Mouse (Mus musculus) embryonic facial prominence, embryonic 10.5 days (tissue): Measurements from ENCODE around the gene Cyp26c1. TPM values are rescaled to one million over a fixed set of nuclear protein-coding genes. Genes with fewer than 3 reads are reported as not detected.

Experiments used
- DNase-seq: peaks from one replicate; pipeline ENCODE4 v3.0.0-alpha.2; 2017; ENCODE audit warnings: low spot score
- H3K27ac ChIP-seq: fragments of 300-500 bp; sonication (generic); replicated peaks from 2 replicates; pipeline ENCODE4 v1.5.1; 2016; ENCODE audit warnings: mild to moderate bottlenecking
- H3K27me3 ChIP-seq: fragments of 300-500 bp; sonication (generic); replicated peaks from 2 replicates; pipeline ENCODE4 v1.6.1; 2016; ENCODE audit warnings: low read depth, mild to moderate bottlenecking; ENCODE audit not compliant: poor library complexity, severe bottlenecking
- H3K36me3 ChIP-seq: fragments of 300-500 bp; sonication (generic); replicated peaks from 2 replicates; pipeline ENCODE4 v1.6.1; 2016; ENCODE audit warnings: mild to moderate bottlenecking, moderate library complexity
- H3K4me1 ChIP-seq: fragments of 300-500 bp; sonication (generic); 2 replicates; pipeline ENCODE4 v1.6.1; 2016
- H3K4me3 ChIP-seq: fragments of 300-500 bp; sonication (generic); 2 replicates; pipeline ENCODE4 v1.5.1; 2016; ENCODE audit warnings: mild to moderate bottlenecking, moderate library complexity
- H3K9me3 ChIP-seq: fragments of 300-500 bp; sonication (generic); 2 replicates; pipeline ENCODE4 v1.6.1; 2016; ENCODE audit warnings: mild to moderate bottlenecking
- WGBS: fragments of 180-500 bp; shearing (Covaris S2); methylation state at CpG from one replicate; pipeline ENCODE4 v1.1.7; 2016; 5-methylcytosine and 5-hydroxymethylcytosine counted together
- polyA plus RNA-seq: library from polyadenylated mRNA; unstranded; fragments of >200 nt; fragmentation: Nextera tagmentation; extraction: Ambion mirVana; gene quantifications from 2 replicates; pipeline ENCODE4 v1.2.1, GENCODE M21; 2016

Gene Cyp26c1
- polyA plus RNA-seq, 1 experiment from 2014 or later, result 4.3 TPM

- no peak for DNase-seq
- 43% methylated on average over 5 of the region's 5 CpGs for WGBS
- peaks cover 51% of the 10 kb centered on the region for H3K4me1 ChIP-seq
- H3K27me3 ChIP-seq, result peaks cover 100% of the 10 kb centered on the region
- no peaks in the 10 kb centered on the region for H3K9me3 ChIP-seq
- H3K4me3 ChIP-seq, result no peak overlapping the region
- no peaks in the 10 kb centered on the region for H3K36me3 ChIP-seq
- H3K27ac ChIP-seq, result no peak overlapping the region
Measured at GRCm38 (mm10) chr19:37689478-37689877, 4.1 kb downstream of the Cyp26c1 start.

GRCm38 (mm10) chr19:37690716-37691115 lies 5.3 kb downstream of the Cyp26c1 start:
- H3K4me3 ChIP-seq, result peak overlapping the region; percentile 40
- H3K27me3 ChIP-seq, result peaks cover 100% of the 10 kb centered on the region
- H3K36me3 ChIP-seq, result no peaks in the 10 kb centered on the region
- no peaks in the 10 kb centered on the region for H3K9me3 ChIP-seq
- DNase-seq, result peak; percentile 77
- WGBS, result 3% methylated on average over 29 of the region's 29 CpGs
- peaks cover 50% of the 10 kb centered on the region for H3K4me1 ChIP-seq
- no peak overlapping the region for H3K27ac ChIP-seq

- DNase-seq, result peak; percentile 82
- under 1% methylated on average over 40 of the region's 40 CpGs for WGBS
- Histone ChIP-seq H3K27ac (no peak overlapping the region; the same call in 1 of the 2 replicates), H3K9me3 (no peaks in the 10 kb centered on the region), H3K4me3 (peak overlapping the region; percentile 56), H3K27me3 (peaks cover 100% of the 10 kb centered on the region), H3K36me3 (no peaks in the 10 kb centered on the region), H3K4me1 (peaks cover 52% of the 10 kb centered on the region)
Measured at GRCm38 (mm10) chr19:37692879-37693278, 7.5 kb downstream of the Cyp26c1 start.

GRCm38 (mm10) chr19:37695146-37695545 lies 9.8 kb downstream of the Cyp26c1 start:
- WGBS, result 27% methylated on average over 13 of the region's 13 CpGs
- Histone ChIP-seq H3K27ac (no peak overlapping the region), H3K4me1 (peaks cover 67% of the 10 kb centered on the region)

GRCm38 (mm10) chr19:37695762-37696602 lies 10.6 kb downstream of the Cyp26c1 start:
- no peaks in the 10 kb centered on the region for H3K9me3 ChIP-seq
- peaks cover 64% of the 10 kb centered on the region for H3K4me1 ChIP-seq
- 2% methylated on average over 42 of the region's 42 CpGs for WGBS
- no peak overlapping the region for H3K27ac ChIP-seq
- peak overlapping the region; percentile 57 for H3K4me3 ChIP-seq
- peak; percentile 66 for DNase-seq
- H3K27me3 ChIP-seq, result peaks cover 100% of the 10 kb centered on the region
- H3K36me3 ChIP-seq, result no peaks in the 10 kb centered on the region

More at GRCm38 (mm10) chr19:37695146-37695545, 9.8 kb downstream of the Cyp26c1 start:
- Histone ChIP-seq H3K27me3 (peaks cover 100% of the 10 kb centered on the region), H3K9me3 (no peaks in the 10 kb centered on the region), H3K4me3 (peak overlapping the region; percentile 30), H3K36me3 (no peaks in the 10 kb centered on the region)
- DNase-seq, result peak; percentile 32

- Histone ChIP-seq H3K4me3 (peak overlapping the region; percentile 57), H3K27ac (no peak overlapping the region), H3K9me3 (no peaks in the 10 kb centered on the region), H3K4me1 (peaks cover 64% of the 10 kb centered on the region), H3K27me3 (peaks cover 100% of the 10 kb centered on the region), H3K36me3 (no peaks in the 10 kb centered on the region)
- DNase-seq, result peak; percentile 46
- WGBS, result 2% methylated on average over 22 of the region's 22 CpGs
Measured at GRCm38 (mm10) chr19:37696603-37697334, 11.4 kb downstream of the Cyp26c1 start.

- Histone ChIP-seq H3K9me3 (no peaks in the 10 kb centered on the region), H3K27ac (peak overlapping the region; percentile 67), H3K27me3 (peaks cover 100% of the 10 kb centered on the region), H3K4me3 (peak overlapping the region; percentile 57), H3K36me3 (no peaks in the 10 kb centered on the region), H3K4me1 (peaks cover 64% of the 10 kb centered on the region)
- WGBS, result under 1% methylated on average over 18 of the region's 18 CpGs
- no peak for DNase-seq
Measured at GRCm38 (mm10) chr19:37697335-37697636, 11.9 kb downstream of the Cyp26c1 start.

GRCm38 (mm10) chr19:37697651-37698272 lies 12.4 kb downstream of the Cyp26c1 start, which contains the start of gene Cyp26a1:
Gene Cyp26a1 (plus strand): TSS chr19:37697798.
- no peaks in the 10 kb centered on the region for H3K36me3 ChIP-seq
- under 1% methylated on average over 51 of the region's 51 CpGs for WGBS
- peaks cover 100% of the 10 kb centered on the region for H3K27me3 ChIP-seq
- H3K4me3 ChIP-seq, result peak within 1 kb of the TSS; percentile 57
- peak; percentile 72 for DNase-seq
- H3K9me3 ChIP-seq, result no peaks in the 10 kb centered on the region
- peak within 1 kb of the TSS; percentile 67 for H3K27ac ChIP-seq
- H3K4me1 ChIP-seq, result peaks cover 61% of the 10 kb centered on the region

- under 1% methylated on average over 63 of the region's 63 CpGs for WGBS
- peak; percentile 70 for DNase-seq
Measured at GRCm38 (mm10) chr19:37698273-37699160, 13.1 kb downstream of the Cyp26c1 start.

GRCm38 (mm10) chr19:37699711-37700110 lies 14.3 kb downstream of the Cyp26c1 start:
- Histone ChIP-seq H3K4me3 (peak overlapping the region; percentile 57; the same call in 1 of the 2 replicates), H3K27me3 (peaks cover 97% of the 10 kb centered on the region), H3K36me3 (no peaks in the 10 kb centered on the region), H3K27ac (no peak overlapping the region), H3K9me3 (no peaks in the 10 kb centered on the region), H3K4me1 (peaks cover 48% of the 10 kb centered on the region)
- 16% methylated on average over 9 of the region's 9 CpGs for WGBS
- DNase-seq, result no peak

More at GRCm38 (mm10) chr19:37698273-37699160, 13.1 kb downstream of the Cyp26c1 start:
- Histone ChIP-seq H3K9me3 (no peaks in the 10 kb centered on the region), H3K4me1 (peaks cover 54% of the 10 kb centered on the region), H3K27me3 (peaks cover 100% of the 10 kb centered on the region), H3K27ac (peak overlapping the region; percentile 67), H3K36me3 (no peaks in the 10 kb centered on the region), H3K4me3 (peak overlapping the region; percentile 57)

- Histone ChIP-seq H3K9me3 (no peaks in the 10 kb centered on the region), H3K27ac (no peak overlapping the region), H3K4me1 (peaks cover 21% of the 10 kb centered on the region), H3K36me3 (no peaks in the 10 kb centered on the region), H3K4me3 (no peak overlapping the region), H3K27me3 (peaks cover 90% of the 10 kb centered on the region)
- 72% methylated on average over 21 of the region's 21 CpGs for WGBS
- DNase-seq, result no peak
Measured at GRCm38 (mm10) chr19:37702377-37703076, 17.1 kb downstream of the Cyp26c1 start.
